Mouse (Mus musculus): Measurements from ENCODE around the gene Mapk11.

DNA sequence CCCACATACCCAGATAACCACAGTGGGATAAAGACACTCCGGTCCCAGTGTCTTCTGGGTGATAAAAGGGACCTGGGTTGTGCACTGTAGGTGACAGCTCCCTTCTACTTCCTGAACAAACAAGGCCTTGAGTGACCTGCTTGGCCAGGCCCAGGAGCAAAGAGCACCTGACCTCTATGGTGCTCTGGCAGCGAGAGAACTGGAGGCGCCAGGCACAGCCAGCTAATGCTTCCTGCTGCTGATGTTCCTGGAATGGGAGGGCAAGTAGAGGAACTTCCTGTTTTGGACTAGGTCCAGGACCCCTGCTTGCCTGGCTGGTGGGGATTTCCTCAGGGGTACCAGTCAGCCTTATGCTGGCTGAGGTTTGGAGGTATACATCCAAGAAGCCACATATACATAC is 20.7 kb upstream of the Mapk11 start:
- TF ChIP-seq POLR2A (IDR thresholded peaks at IDR 0.05; ENCODE audit: low read depth, low read length) (no peak), CTCF (conservative IDR thresholded peaks at IDR 0.05; ENCODE audit: insufficient read depth, insufficient read length, low read depth, low read length) (no peak)

All from kidney, adult 2 months (tissue).